Mouse (Mus musculus) spleen, postnatal 36 days (tissue): ENCODE measurements around the gene Slc25a13.
"Not testable (repeated sequence)": the region's sequence is repeated elsewhere in the genome, so short reads cannot be mapped to it uniquely, and the experiment has no call there.

Experiments
- DNase-seq, 2 experiments: peaks; one replicate each; pipeline ENCODE4 v3.0.0; 2022; ENCODE audit warnings: low spot score in 2 of 2, mixed read lengths in 1 of 2

The Slc25a13 gene

GRCm38 (mm10) chr6:6205599-6206165 is 11.3 kb downstream of the Slc25a13 start:
- no peak for DNase-seq

- DNase-seq = no peak
These were observed 14.5 kb downstream of the Slc25a13 start for GRCm38 (mm10) chr6:6202451-6202850.

GRCm38 (mm10) chr6:6201977-6202376 is 15.0 kb downstream of the Slc25a13 start:
- no peak for DNase-seq

- no peak for DNase-seq
These were observed 17.7 kb downstream of the Slc25a13 start for GRCm38 (mm10) chr6:6199138-6199870.

GRCm38 (mm10) chr6:6198056-6198455 is 18.9 kb downstream of the Slc25a13 start:
- not testable (repeated sequence) for DNase-seq

- DNase-seq = no peak
These were observed 19.6 kb downstream of the Slc25a13 start for GRCm38 (mm10) chr6:6197339-6197738.

GRCm38 (mm10) chr6:6196527-6196926 is 20.4 kb downstream of the Slc25a13 start:
- no peak for DNase-seq

- DNase-seq = no peak
These were observed 22.1 kb downstream of the Slc25a13 start for GRCm38 (mm10) chr6:6194831-6195230.

GRCm38 (mm10) chr6:6193906-6194305 is 23.1 kb downstream of the Slc25a13 start:
- no peak for DNase-seq

GRCm38 (mm10) chr6:6192413-6192812 is 24.6 kb downstream of the Slc25a13 start:
- no peak for DNase-seq

- no peak for DNase-seq
These were observed 25.2 kb downstream of the Slc25a13 start for GRCm38 (mm10) chr6:6191596-6192337.

- DNase-seq = no peak
These were observed 28.0 kb downstream of the Slc25a13 start for GRCm38 (mm10) chr6:6188970-6189369.

- DNase-seq = no peak
These were observed 30.5 kb downstream of the Slc25a13 start for GRCm38 (mm10) chr6:6186468-6186867.

- no peak for DNase-seq
These were observed 31.3 kb downstream of the Slc25a13 start for GRCm38 (mm10) chr6:6185735-6186068.

- no peak for DNase-seq
These were observed 31.8 kb downstream of the Slc25a13 start for GRCm38 (mm10) chr6:6184921-6185734.

- DNase-seq = no peak
These were observed 33.4 kb downstream of the Slc25a13 start for GRCm38 (mm10) chr6:6183601-6184000.

- no peak for DNase-seq
These were observed 34.8 kb downstream of the Slc25a13 start for GRCm38 (mm10) chr6:6182191-6182590.

GRCm38 (mm10) chr6:6178341-6178740 is 38.6 kb downstream of the Slc25a13 start:
- not testable (repeated sequence) for DNase-seq

- no peak for DNase-seq
These were observed 41.5 kb downstream of the Slc25a13 start for GRCm38 (mm10) chr6:6175350-6175971.

- no peak for DNase-seq
These were observed 42.9 kb downstream of the Slc25a13 start for GRCm38 (mm10) chr6:6173935-6174561.
